Mouse (Mus musculus) heart, adult 10 weeks (tissue): ENCODE measurements around the gene Ccdc167. TPM values are rescaled to one million over a fixed set of nuclear protein-coding genes. Genes with fewer than 3 reads are reported as not detected.

Experiments
- polyA plus RNA-seq: library from polyadenylated mRNA; stranded (reverse); fragments of 350-450 nt; fragmentation: Illumina TruSeq; extraction: RNeasy Lipid Tissue Mini Kit (QIAGEN cat#74804); gene quantifications from one replicate; pipeline ENCODE4 v1.2.3, GENCODE M21; 2014; ENCODE audit warnings: low read depth, low replicate concordance

Ccdc167 gene
- 8.6 TPM for polyA plus RNA-seq

GRCm38 (mm10) chr17:29716732-29717445, at the start of gene Ccdc167:
Gene Ccdc167 (minus strand): TSS chr17:29717044.

GRCm38 (mm10) chr17:29660076-29660761, 56.6 kb downstream of the Ccdc167 start, which contains the start of gene Cmtr1:
Gene Cmtr1 (plus strand): TSS chr17:29660595.

Other genes starting within 250 kb of the Ccdc167 start
- gene Pim1, start 226.3 kb downstream of the Ccdc167 start, polyA plus RNA-seq: 29.5 TPM
- not detected for gene Gm17657, start 167.4 kb downstream of the Ccdc167 start, polyA plus RNA-seq
- 13.7 TPM for gene Tbc1d22b, start 167.3 kb downstream of the Ccdc167 start, polyA plus RNA-seq
- not detected for gene Tmem217, start 164.7 kb downstream of the Ccdc167 start, polyA plus RNA-seq
- 23.1 TPM for gene Rnf8, start 102.3 kb downstream of the Ccdc167 start, polyA plus RNA-seq
- gene Gm28043, start 102.2 kb downstream of the Ccdc167 start, polyA plus RNA-seq: 1.7 TPM
- gene Cmtr1, start 56.4 kb downstream of the Ccdc167 start, polyA plus RNA-seq: 50.6 TPM